Mouse (Mus musculus) layer of hippocampus, postnatal 25 days (tissue): Measurements from ENCODE around the gene Tbxa2r. TPM values are rescaled to one million over a fixed set of nuclear protein-coding genes. Genes with fewer than 3 reads are reported as not detected.

Experiments
- total RNA-seq, 2 experiments: library from RNA; stranded (reverse); gene quantifications; 2 replicates each; pipeline ENCODE4 v1.2.3; 2021

Tbxa2r gene
- total RNA-seq, 2 experiments from 2014 or later, result 1.1 to 1.5 TPM

Other genes starting within 250 kb of the Tbxa2r start
- gene Creb3l3, start 229.9 kb upstream of the Tbxa2r start, total RNA-seq, result under 1 TPM; 0.81 to 0.94 TPM
- 100 to 1,000 TPM; 123 to 127 TPM for gene Map2k2, start 222.8 kb upstream of the Tbxa2r start, total RNA-seq
- gene Zbtb7a, start 193.5 kb upstream of the Tbxa2r start, total RNA-seq, result 100 to 1,000 TPM in 1 of 2 experiments, 10 to 100 TPM in 1; 94.7 to 101 TPM
- gene Pias4, start 160.8 kb upstream of the Tbxa2r start, total RNA-seq, result 10 to 100 TPM; 28.2 to 28.9 TPM
- gene Eef2, start 152.1 kb upstream of the Tbxa2r start, total RNA-seq, result 100 to 1,000 TPM; 896 to 944 TPM
- 10 to 100 TPM; 71.7 to 71.8 TPM for gene Dapk3, start 145.7 kb upstream of the Tbxa2r start, total RNA-seq
- gene 4930442H23Rik, start 144.9 kb upstream of the Tbxa2r start, total RNA-seq, result not detected
- gene Nmrk2, start 126.7 kb upstream of the Tbxa2r start, total RNA-seq, result under 1 TPM; 0.19 to 0.20 TPM
- gene Atcay, start 97.9 kb upstream of the Tbxa2r start, total RNA-seq, result 100 to 1,000 TPM; 154 to 155 TPM
- gene Zfr2, start 95.6 kb upstream of the Tbxa2r start, total RNA-seq, result 10 to 100 TPM; 55.6 to 69.0 TPM
- 100 to 1,000 TPM; 222 to 244 TPM for gene Matk, start 75.8 kb upstream of the Tbxa2r start, total RNA-seq
- gene Mrpl54, start 61.8 kb upstream of the Tbxa2r start, total RNA-seq, result 10 to 100 TPM; 38.6 to 44.0 TPM
- 10 to 100 TPM; 35.4 to 39.5 TPM for gene Apba3, start 61.8 kb upstream of the Tbxa2r start, total RNA-seq
- 1 to 10 TPM in 1 of 2 experiments, under 1 TPM in 1; 0.86 to 1.2 TPM for gene Tjp3, start 37.1 kb upstream of the Tbxa2r start, total RNA-seq
- 100 to 1,000 TPM; 306 to 318 TPM for gene Pip5k1c, start 35.8 kb upstream of the Tbxa2r start, total RNA-seq
- 10 to 100 TPM; 28.1 to 30.0 TPM for gene Cactin, start 7.6 kb upstream of the Tbxa2r start, total RNA-seq
- 1 to 10 TPM; 1.6 to 1.9 TPM for gene Gipc3, start 14.5 kb downstream of the Tbxa2r start, total RNA-seq
- gene Hmg20b, start 21.7 kb downstream of the Tbxa2r start, total RNA-seq, result 10 to 100 TPM; 31.3 to 31.6 TPM
- gene Mfsd12, start 28.8 kb downstream of the Tbxa2r start, total RNA-seq, result 10 to 100 TPM; 46.6 to 50.7 TPM
- 1 to 10 TPM; 1.1 to 1.2 TPM for gene 4930404N11Rik, start 37.1 kb downstream of the Tbxa2r start, total RNA-seq
- 10 to 100 TPM; 65.9 to 66.6 TPM for gene Fzr1, start 49.8 kb downstream of the Tbxa2r start, total RNA-seq
- gene Dohh, start 55.7 kb downstream of the Tbxa2r start, total RNA-seq, result 10 to 100 TPM; 79.1 to 87.1 TPM
- gene Gm48551, start 55.7 kb downstream of the Tbxa2r start, total RNA-seq, result 1 to 10 TPM; 2.6 to 3.7 TPM
- gene Gm48552, start 60.3 kb downstream of the Tbxa2r start, total RNA-seq, result 1 to 10 TPM; 3.2 to 4.7 TPM
- 1 to 10 TPM; 1.4 to 3.1 TPM for gene Smim24, start 64.3 kb downstream of the Tbxa2r start, total RNA-seq
- 10 to 100 TPM; 59.5 to 66.8 TPM for gene Nfic, start 126.9 kb downstream of the Tbxa2r start, total RNA-seq
- 100 to 1,000 TPM; 255 to 311 TPM for gene Celf5, start 154.0 kb downstream of the Tbxa2r start, total RNA-seq
- gene Ncln, start 167.7 kb downstream of the Tbxa2r start, total RNA-seq, result 10 to 100 TPM; 83.0 to 94.6 TPM
- gene S1pr4, start 171.4 kb downstream of the Tbxa2r start, total RNA-seq, result under 1 TPM; 0.35 to 0.54 TPM
- 1 to 10 TPM; 2.4 to 3.2 TPM for gene Gna15, start 195.5 kb downstream of the Tbxa2r start, total RNA-seq
- gene Gna11, start 216.5 kb downstream of the Tbxa2r start, total RNA-seq, result 100 to 1,000 TPM; 110 to 121 TPM
- 100 to 1,000 TPM; 692 to 732 TPM for gene Aes, start 230.8 kb downstream of the Tbxa2r start, total RNA-seq
- gene Tle2, start 245.8 kb downstream of the Tbxa2r start, total RNA-seq, result 10 to 100 TPM; 22.5 to 32.3 TPM